Mouse (Mus musculus) 3134 (cell line): Measurements from ENCODE around the gene Endou.

ENCODE experiments used
- DNase-seq: peaks from one replicate; pipeline ENCODE4 v3.0.0-alpha.2; 2011; ENCODE audit warnings: low spot score; ENCODE audit not compliant: insufficient read length; ENCODE audit errors: extremely low read depth

Endou gene

DNA sequence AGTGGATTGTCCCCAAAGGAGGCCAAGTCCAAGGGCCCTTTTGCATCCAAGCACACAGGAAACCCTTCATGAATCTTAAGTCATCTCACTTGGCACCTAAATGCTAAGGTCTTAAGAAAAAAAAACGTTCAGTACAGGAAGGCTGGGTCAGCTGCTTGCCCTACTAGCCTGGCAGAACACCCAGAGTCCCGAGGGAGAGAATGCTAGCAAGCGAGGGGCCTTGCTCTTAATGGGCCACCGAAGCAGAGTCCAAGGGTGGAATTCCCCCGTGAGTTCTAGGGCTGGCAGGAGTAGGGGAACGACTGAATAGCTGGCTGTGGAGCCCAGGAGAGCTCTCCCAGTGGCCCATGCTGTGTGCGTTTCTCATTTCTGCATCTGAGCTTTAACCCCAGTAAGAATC, 2.3 kb downstream of the Endou start:
- DNase-seq, result peak; percentile 50

- no peak for DNase-seq
Observed at GRCm38 (mm10) chr15:97728394-97728793, 2.7 kb downstream of the Endou start.

- DNase-seq, result no peak
Observed at GRCm38 (mm10) chr15:97727520-97727919, 3.6 kb downstream of the Endou start.

DNA sequence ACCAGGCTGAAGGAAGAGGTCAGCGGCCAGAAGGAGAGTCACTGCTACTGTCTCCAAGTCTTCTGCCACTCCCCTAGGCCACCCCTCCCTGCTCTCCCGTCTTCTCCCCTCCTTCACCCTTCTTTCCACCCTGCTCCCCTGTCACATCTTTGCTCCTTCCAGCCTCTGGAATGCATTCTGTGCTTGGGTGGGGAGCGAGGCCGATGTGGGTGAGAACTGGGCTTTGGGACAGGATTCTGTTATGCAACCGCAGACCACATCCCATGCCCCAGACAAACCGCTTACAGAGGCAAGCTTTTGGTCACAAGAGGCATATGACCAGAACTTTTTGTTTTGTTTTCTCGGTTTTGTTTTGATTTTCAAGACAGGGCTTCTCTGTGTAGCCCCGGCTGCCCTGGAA, 4.1 kb downstream of the Endou start:
- peak; percentile 78 for DNase-seq

GRCm38 (mm10) chr15:97726310-97726709, 4.8 kb downstream of the Endou start:
- DNase-seq, result no peak

- no peak for DNase-seq
Observed at GRCm38 (mm10) chr15:97725198-97725785, 5.8 kb downstream of the Endou start.

DNA sequence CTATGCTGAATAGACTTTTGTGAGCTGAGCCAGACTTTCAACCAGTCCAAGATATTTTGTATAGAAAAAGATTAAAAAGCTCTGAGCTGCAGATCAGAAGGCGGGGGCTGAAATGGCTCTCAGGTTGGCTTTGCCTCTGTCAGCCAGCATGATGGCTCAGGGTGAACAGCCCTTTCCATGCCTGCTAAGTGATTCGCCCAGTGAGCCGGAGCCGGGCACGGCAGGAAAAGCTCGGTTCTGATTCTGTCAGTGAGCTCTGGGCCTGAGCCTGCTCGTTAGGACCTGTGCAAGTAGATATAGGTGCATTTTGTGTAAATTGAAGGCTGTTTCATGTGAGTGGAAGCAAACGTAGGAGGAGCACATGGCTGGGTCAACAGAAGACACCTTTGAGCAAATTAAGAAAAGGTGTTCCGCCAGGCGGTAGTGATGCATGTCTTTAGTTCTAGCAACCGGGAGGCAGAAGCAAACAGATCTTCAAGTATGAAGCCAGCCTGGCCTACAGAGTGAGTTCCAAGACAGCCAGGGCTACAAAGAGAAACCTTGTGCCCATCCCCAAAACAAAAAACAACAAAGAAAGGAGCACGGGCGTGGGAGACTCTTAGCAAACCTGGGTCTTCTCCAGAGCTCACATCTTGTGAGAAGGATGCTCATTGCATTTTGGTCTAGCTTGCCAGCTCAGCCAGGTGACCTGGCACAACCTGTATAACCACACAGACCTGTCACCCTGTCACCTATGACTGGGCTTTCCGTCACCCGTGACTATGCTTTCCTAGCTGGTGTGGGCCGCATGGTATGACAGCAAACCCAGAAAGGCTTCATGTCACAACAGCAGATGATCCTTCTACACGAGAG, 6.6 kb downstream of the Endou start:
- DNase-seq, result no peak

- DNase-seq, result no peak
Observed at GRCm38 (mm10) chr15:97723536-97724345, 7.4 kb downstream of the Endou start.

GRCm38 (mm10) chr15:97721008-97721701, 10.0 kb downstream of the Endou start:
- DNase-seq, result no peak

- DNase-seq, result no peak
Observed at GRCm38 (mm10) chr15:97720026-97720675, 11.0 kb downstream of the Endou start.

GRCm38 (mm10) chr15:97719494-97719893, 11.6 kb downstream of the Endou start:
- DNase-seq, result no peak

DNA sequence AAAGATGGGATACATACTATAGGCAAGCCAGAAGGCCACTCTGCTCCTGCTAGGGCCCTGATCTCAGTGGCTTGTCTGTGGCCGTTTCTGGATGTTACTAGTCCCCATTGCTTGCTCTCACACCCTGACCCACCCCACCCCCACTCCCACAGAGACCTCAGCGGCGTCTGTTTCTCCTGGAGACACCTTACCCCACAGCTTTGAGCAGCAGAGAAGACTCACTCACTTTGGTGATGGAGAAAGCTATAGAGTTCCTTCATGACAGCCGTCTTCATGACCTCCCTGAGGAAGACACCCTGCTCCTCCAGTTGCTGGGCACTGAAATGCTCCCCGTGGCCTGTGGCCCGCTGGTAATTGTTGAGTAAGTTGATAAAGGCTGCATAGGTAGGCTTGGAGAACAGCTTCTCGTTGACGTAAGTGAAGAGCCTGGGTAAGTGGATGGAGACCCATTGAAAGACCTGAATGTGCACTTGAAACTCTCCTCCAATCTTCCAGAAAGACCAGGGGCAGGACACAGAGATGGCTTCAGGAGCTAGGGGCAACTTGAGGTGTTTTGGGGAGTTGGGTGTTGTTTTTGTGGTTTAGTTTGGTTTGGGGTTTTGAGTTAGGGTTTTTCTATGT, 12.5 kb downstream of the Endou start:
- DNase-seq, result no peak

DNA sequence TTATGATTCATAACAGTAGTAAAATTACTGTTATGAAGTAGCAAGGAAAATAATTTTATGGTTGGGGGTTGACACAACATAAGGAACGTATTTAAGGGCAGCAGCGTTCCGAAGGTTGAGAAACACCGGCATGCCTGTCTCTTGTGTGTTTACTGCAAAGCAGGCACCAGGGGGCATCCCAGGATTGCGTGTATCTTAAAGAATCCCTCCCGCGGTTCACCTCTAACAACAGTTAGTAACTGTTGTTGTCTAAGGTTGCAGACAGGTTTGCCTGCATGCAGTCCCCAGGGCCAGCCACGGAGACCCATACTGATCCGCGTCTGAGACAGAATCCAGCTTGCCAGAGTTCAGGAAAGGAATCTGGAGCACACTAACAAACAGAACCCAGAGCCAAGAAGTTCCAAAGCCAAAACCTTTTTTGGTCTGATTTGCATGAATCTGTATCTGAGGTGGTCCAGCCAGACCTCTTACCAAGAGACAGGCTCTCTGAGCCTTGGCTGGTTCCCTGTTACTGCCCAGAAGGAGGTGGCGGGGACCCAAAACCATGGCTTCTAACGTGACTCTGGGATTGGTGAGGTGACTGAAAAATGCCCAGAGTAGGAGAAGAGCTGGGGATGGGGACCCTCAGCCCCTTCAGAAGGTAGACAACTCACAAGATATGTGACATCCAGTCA, 13.1 kb downstream of the Endou start:
- no peak for DNase-seq

DNA sequence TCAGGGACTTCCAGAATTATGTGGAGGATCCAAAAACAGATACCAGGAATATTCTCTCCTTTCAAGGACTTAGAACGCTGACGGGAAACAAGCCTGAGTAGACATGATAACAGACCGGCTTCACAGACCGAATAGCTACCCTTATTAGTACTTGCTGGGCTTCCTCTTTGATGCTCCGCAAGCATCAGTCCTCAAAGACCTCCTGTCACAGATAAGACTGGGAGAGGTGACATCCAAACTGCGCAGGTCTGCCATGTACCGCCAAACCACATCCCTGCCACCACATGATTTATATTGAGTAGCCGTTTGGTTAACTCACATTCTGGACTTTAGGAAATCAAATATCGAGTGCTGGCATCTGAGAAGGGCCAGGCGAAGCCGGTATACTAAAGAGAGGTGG, 14.4 kb downstream of the Endou start:
- DNase-seq, result no peak

DNA sequence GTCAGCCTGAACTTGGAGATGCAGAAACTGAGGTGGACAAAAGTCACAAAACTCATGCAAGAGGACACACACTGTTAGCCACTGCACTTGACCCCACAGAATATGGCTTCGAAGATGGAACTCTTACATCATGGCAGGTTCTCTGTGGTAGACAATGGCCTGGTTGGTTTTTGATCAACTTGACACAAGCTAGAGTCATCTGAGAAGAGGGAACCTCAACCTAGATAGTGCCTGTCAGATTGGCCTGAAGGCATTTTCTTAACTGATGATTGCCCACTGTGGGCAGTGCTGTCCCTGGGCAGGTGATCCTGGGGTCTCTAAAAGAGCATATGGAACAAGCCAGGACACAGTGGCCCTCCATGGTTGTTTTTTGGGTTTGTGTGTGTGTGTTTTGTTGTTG, 15.4 kb downstream of the Endou start:
- no peak for DNase-seq

DNA sequence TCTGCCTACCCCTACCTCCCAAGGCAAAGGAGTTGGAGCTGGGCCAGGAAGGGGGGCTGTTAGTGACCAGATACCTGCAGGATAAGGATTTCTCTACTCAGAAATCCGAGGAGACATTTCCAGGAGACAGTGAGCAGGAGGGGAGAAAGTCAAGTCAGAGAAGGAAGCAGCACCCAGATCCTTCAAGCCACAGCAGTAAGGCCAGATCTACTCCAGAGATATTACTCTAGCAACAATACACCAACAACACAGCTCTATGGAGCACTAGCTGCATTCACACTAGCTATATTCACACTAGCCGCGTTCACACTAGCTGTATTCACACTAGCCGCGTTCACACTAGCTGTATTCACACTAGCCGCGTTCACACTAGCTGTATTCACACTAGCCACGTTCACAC, 16.1 kb downstream of the Endou start:
- no peak for DNase-seq

GRCm38 (mm10) chr15:97712546-97712945, 18.6 kb downstream of the Endou start:
- DNase-seq, result no peak

DNA sequence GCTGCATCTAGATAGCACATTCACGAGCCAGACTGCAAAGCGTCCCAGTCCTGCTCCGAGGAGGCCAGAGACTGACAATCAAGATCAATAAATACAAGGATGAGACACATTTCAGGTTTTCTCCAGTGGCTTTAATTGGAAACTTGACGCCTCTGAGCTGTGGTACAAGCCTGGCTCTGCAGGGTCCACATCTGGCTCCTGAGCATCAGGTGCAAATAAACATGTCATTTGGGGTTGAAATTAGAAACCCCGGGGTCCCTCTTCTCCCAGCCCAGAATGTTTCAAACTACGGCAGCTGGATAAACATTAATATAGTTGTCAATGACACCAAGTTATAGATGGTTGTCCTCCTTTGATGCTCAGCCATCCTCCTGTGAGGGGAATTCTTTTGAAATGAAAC, 20.2 kb downstream of the Endou start:
- no peak for DNase-seq
